In the genomic region with DNA sequence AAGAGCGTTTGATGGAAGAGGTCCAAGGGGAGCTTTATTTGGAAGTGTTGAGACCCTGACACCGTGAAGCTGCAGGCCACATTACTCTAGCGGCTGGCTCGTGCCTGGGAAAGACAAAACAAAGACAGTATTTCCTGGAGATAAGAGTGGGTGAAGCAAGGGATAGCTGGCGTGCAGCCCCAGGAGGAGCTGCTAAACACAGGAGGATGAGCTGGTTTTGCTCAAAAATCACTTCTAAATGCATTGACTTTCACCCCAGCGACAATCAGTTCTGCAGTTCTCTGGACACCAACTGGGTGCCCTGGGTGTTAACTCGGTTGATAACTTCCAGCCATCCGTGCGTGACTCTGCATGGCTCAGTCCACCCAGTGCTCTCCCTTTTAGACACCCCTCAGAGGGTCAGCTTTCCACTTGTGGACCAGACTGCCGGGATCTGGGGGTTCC, we compare ENCODE assay signal across 10 mouse cellular contexts.
DNase-seq lines count a peak whose midpoint lies in the region; ATAC-seq and TF ChIP-seq lines count a peak whose summit lies in the region.
"Had no signal": no experiment of that assay in that cellular context is flagged by ENCODE, and none has a peak within 500 bp of the region (broad histone marks: within the 10 kb centered on the region; RNA-seq: fewer than 3 reads in every experiment).

No protein-coding gene starts in this region.

- DNase-seq in intestine, embryonic 14.5 days (ENCODE audit: low spot score) = peak; percentile 52
- peak; percentile 50 for DNase-seq in urinary bladder, postnatal 14 days (ENCODE audit: low spot score)
- DNase-seq in urinary bladder, postnatal 10 days (ENCODE audit: low spot score) = no peak
- peak; percentile 41 for DNase-seq in kidney, postnatal 14 days
- DNase-seq in testis, postnatal 14 days (ENCODE audit: low spot score) = peak; percentile 31
- DNase-seq in frontal cortex, postnatal 14 days (ENCODE audit: low spot score in 2 of 2) = no peak
- no peak for DNase-seq in retina, embryonic 14.5 days (ENCODE audit: low spot score)
- DNase-seq: thymus, postnatal 14 days had no signal

- TF ChIP-seq CTCF in intestine, postnatal 0 days (IDR thresholded peaks at IDR 0.05; ENCODE audit: low read depth) = no peak

- WGBS in intestine, embryonic 14.5 days = 31% methylated on average over 10 of the region's 10 CpGs
- 39% methylated on average over 10 of the region's 10 CpGs for WGBS in intestine, postnatal 0 days

- no peak overlapping the region for H3K4me2 ChIP-seq in intestine, embryonic 14.5 days (ENCODE audit: low read length)
- H3K4me2 ChIP-seq in intestine, postnatal 0 days (replicated peaks; ENCODE audit: low read depth) = no peak overlapping the region
- H3K4me2 ChIP-seq: midbrain, embryonic 12.5 days had no signal

- 0 out of 2 replicates have a peak, but pooled peaks have one; percentile 58 for ATAC-seq in intestine, embryonic 14.5 days (replicated peaks; ENCODE audit: low FRiP score, low TSS enrichment, low read depth)
- no peak for ATAC-seq in intestine, postnatal 0 days

- H3K9me3 ChIP-seq in intestine, embryonic 14.5 days (ENCODE audit: control insufficient read depth, low read length) = no peaks in the 10 kb centered on the region
- no peaks in the 10 kb centered on the region for H3K9me3 ChIP-seq in intestine, postnatal 0 days (ENCODE audit: control insufficient read depth)
- H3K9me3 ChIP-seq: midbrain, embryonic 12.5 days had no signal

- H3K36me3 ChIP-seq in intestine, embryonic 14.5 days (ENCODE audit: control insufficient read depth, insufficient read depth, low read length) = no peaks in the 10 kb centered on the region
- no peaks in the 10 kb centered on the region for H3K36me3 ChIP-seq in intestine, postnatal 0 days (ENCODE audit: control insufficient read depth, insufficient read depth)
- H3K36me3 ChIP-seq: midbrain, embryonic 12.5 days had no signal

- H3K4me3 ChIP-seq in intestine, embryonic 14.5 days (ENCODE audit: low read depth, low read length) = no peak overlapping the region
- H3K4me3 ChIP-seq in intestine, postnatal 0 days (ENCODE audit: low read depth, low read length) = no peak overlapping the region
- H3K4me3 ChIP-seq: midbrain, embryonic 12.5 days had no signal

- no peak overlapping the region for H3K9ac ChIP-seq in intestine, embryonic 14.5 days (ENCODE audit: low read length)
- no peak overlapping the region for H3K9ac ChIP-seq in intestine, postnatal 0 days (ENCODE audit: low read depth, low read length)
- H3K9ac ChIP-seq: midbrain, embryonic 12.5 days had no signal

- H3K27ac ChIP-seq in intestine, embryonic 14.5 days (ENCODE audit: low read depth) = peak overlapping the region; percentile 77
- no peak overlapping the region for H3K27ac ChIP-seq in intestine, postnatal 0 days (ENCODE audit: low read depth, low read length)
- H3K27ac ChIP-seq: midbrain, embryonic 12.5 days had no signal

- H3K4me1 ChIP-seq in intestine, embryonic 14.5 days (replicated peaks; ENCODE audit: control insufficient read depth, insufficient read depth, low read length) = peaks cover 24% of the 10 kb centered on the region; the same call in 1 of the 2 replicates
- no peaks in the 10 kb centered on the region for H3K4me1 ChIP-seq in intestine, postnatal 0 days (replicated peaks; ENCODE audit: control insufficient read depth, insufficient read depth, low read length)
- H3K4me1 ChIP-seq: midbrain, embryonic 12.5 days had no signal

- H3K27me3 ChIP-seq in intestine, embryonic 14.5 days (replicated peaks; ENCODE audit: control insufficient read depth, insufficient read depth, low read length) = no peaks in the 10 kb centered on the region
- no peaks in the 10 kb centered on the region for H3K27me3 ChIP-seq in intestine, postnatal 0 days (replicated peaks; ENCODE audit: control insufficient read depth, insufficient read depth, low read length)
- H3K27me3 ChIP-seq: midbrain, embryonic 12.5 days had no signal

Comparison
In these comparisons a context has a peak if more than half of its experiments do, and no peak if none do; other contexts are left out.
1. DNase-seq: peak in intestine, embryonic 14.5 days (single experiment), urinary bladder, postnatal 14 days (single experiment), kidney, postnatal 14 days (single experiment) and testis, postnatal 14 days (single experiment); none in urinary bladder, postnatal 10 days (single experiment), frontal cortex, postnatal 14 days (0 of 2) and retina, embryonic 14.5 days (single experiment).